8 mouse cellular contexts compared by ENCODE assay signal in the genomic region with DNA sequence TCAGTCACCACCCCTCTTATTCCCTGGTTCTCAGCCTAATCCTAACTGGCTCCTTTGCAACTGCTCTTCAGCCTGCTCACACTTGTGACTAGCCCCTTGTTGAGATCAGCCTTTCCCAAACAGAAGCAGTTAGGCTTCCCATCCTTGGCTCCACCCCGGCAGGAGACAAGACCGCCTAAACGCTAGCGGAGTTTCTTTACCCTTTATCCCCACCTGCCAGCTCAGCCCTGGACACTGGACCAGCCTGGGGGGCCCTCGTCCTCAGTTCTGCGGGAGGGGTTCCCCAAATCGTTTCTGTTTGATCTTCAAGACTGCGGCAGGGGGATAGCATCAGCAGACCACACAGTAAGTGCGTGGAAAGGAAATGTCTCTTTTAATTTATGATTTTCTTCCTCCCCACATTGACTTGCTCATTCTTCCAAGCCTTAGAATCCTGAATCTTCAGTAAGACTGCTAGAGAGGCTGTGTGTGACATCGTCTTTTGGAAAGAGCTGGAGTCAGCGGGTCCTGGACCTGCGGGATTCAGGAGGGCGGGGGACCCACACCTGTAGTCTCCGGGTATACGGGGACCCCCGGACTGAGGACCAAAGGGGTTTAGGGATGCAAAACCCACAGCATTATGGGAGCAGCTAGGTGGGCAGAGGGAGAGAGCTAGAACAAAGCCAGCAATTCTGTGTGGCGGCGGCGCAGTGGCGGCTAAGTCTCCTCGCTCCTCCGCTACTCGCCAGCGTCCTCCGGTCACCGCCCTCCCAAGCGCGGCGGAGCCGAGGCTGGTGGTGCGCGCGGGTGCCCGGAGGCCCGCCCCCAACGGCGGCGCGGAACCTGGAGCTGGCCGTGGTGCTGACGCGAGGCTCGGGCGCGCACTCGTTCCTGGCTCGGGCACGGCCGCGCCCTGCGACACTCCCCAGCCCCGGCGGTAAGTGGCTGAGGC. TPM values are rescaled to one million over a fixed set of nuclear protein-coding genes. Genes with fewer than 3 reads are reported as not detected.
A peak's percentile ranks its signal among the peaks of the same experiment; 100 is the strongest.
DNase-seq lines count a peak whose midpoint lies in the region; ATAC-seq and TF ChIP-seq lines count a peak whose summit lies in the region.

Gene Amer3 (plus strand): TSS at position 807 of the 931 bp plus-strand sequence.

- POLR2A ChIA-PET in Patski (lab: Charles Lee) = interaction anchor here (0.6 kb wide), 1 partner anchor 15 kb away, joined by 3 read pairs; no protein-coding TSS in a partner anchor

- H3K4me3 ChIP-seq in forebrain, embryonic 16.5 days (replicated peaks; ENCODE audit: low read length) = peak within 1 kb of the TSS; percentile 76
- peak within 1 kb of the TSS; percentile 52 for H3K4me3 ChIP-seq in hindbrain, postnatal 0 days (ENCODE audit: low read length)
- H3K4me3 ChIP-seq in left cerebral cortex, adult 2 months = peak within 1 kb of the TSS; percentile 59

- H3K9me3 ChIP-seq in forebrain, embryonic 16.5 days (ENCODE audit: control insufficient read depth, low read length) = no peaks in the 10 kb centered on the region
- H3K9me3 ChIP-seq in hindbrain, postnatal 0 days (ENCODE audit: low read length) = no peaks in the 10 kb centered on the region

- CTCF ChIA-PET in Patski (lab: Charles Lee) = no interaction called here

- no peaks in the 10 kb centered on the region for H3K36me3 ChIP-seq in forebrain, embryonic 16.5 days (ENCODE audit: control insufficient read depth, insufficient read depth)
- H3K36me3 ChIP-seq in hindbrain, postnatal 0 days (ENCODE audit: insufficient read depth, low read length) = no peaks in the 10 kb centered on the region

- no peak for TF ChIP-seq CTCF in Patski (IDR thresholded peaks at IDR 0.05)
- TF ChIP-seq CTCF in hindbrain, postnatal 0 days (IDR thresholded peaks at IDR 0.05; ENCODE audit: low read depth) = no peak
- TF ChIP-seq CTCF in left cerebral cortex, adult 2 months (IDR thresholded peaks at IDR 0.05) = no peak

- peak within 1 kb of the TSS; percentile 89 for H3K27ac ChIP-seq in forebrain, embryonic 16.5 days (ENCODE audit: low read length)
- peak within 1 kb of the TSS; percentile 89 for H3K27ac ChIP-seq in hindbrain, postnatal 0 days
- H3K27ac ChIP-seq in left cerebral cortex, adult 2 months = peak within 1 kb of the TSS; percentile 92

- H3K4me2 ChIP-seq in forebrain, embryonic 16.5 days (ENCODE audit: low read length) = peak within 1 kb of the TSS; percentile 82
- H3K4me2 ChIP-seq in hindbrain, postnatal 0 days (ENCODE audit: low read depth, low read length) = peak within 1 kb of the TSS; percentile 75

- intact Hi-C loops in left cerebral cortex, adult 2 months (cut with DNase I) = no loop called here

- peaks cover 23% of the 10 kb centered on the region for H3K4me1 ChIP-seq in forebrain, embryonic 16.5 days (replicated peaks; ENCODE audit: control insufficient read depth, insufficient read depth, low read length)
- peaks cover 12% of the 10 kb centered on the region for H3K4me1 ChIP-seq in hindbrain, postnatal 0 days (ENCODE audit: insufficient read depth, low read length)

- H3K9ac ChIP-seq in forebrain, embryonic 16.5 days (replicated peaks; ENCODE audit: low read depth, low read length) = peak within 1 kb of the TSS; percentile 89
- peak within 1 kb of the TSS; percentile 62 for H3K9ac ChIP-seq in hindbrain, postnatal 0 days (replicated peaks; ENCODE audit: low read length)

- WGBS in forebrain, embryonic 16.5 days = under 1% methylated on average over 53 of the region's 53 CpGs
- WGBS in hindbrain, postnatal 0 days = under 1% methylated on average over 52 of the region's 53 CpGs

- peak; percentile 54 for ATAC-seq in Patski
- peak; percentile 89 for ATAC-seq in forebrain, embryonic 16.5 days
- peak; percentile 89 for ATAC-seq in hindbrain, postnatal 0 days

- no peak for DNase-seq in Patski (ENCODE audit: low read depth, low spot score)
- DNase-seq in cerebellum, adult 11 months = peak; percentile 90
- peak; percentile 92 for DNase-seq in hindbrain, postnatal 0 days (ENCODE audit: low spot score)
- DNase-seq in left cerebral cortex, adult 2 months (ENCODE audit: extremely low spot score in 1 of 2, low spot score in 2 of 2) = peak; percentile 85 to 86
- peak; percentile 50 for DNase-seq in lung, postnatal 36 days
- peak; percentile 42 for DNase-seq in retina, postnatal 7 days (ENCODE audit: low read depth, low spot score)
- DNase-seq in urinary bladder, postnatal 25 days (ENCODE audit: low spot score) = peak; percentile 70

- in situ Hi-C loops in Patski (cut with MboI; ENCODE audit: low pct_unique_long_range_greater_than_20kb) = no loop called here

- peaks cover 39% of the 10 kb centered on the region for H3K27me3 ChIP-seq in Patski
- H3K27me3 ChIP-seq in forebrain, embryonic 16.5 days (replicated peaks; ENCODE audit: control insufficient read depth, insufficient read depth, low read length) = 0 out of 2 replicates have a peak, but pooled peaks cover 5% of the 10 kb centered on the region
- no peaks in the 10 kb centered on the region; the same call in 1 of the 2 replicates for H3K27me3 ChIP-seq in hindbrain, postnatal 0 days (ENCODE audit: insufficient read depth, low read length)

RNA-seq across cellular contexts. Expression of gene Amer3, which starts in this region (rescaled TPM):
- polyA plus RNA-seq in Patski (2021) = not detected
- 30.0 and 33.5 TPM in 2 replicates for polyA plus RNA-seq in forebrain, embryonic 16.5 days (2015; fragmentation: Nextera tagmentation; extraction: Ambion mirVana)
- 51.5 and 55.3 TPM in 2 replicates for total RNA-seq in hindbrain, postnatal 0 days (2014; rRNA removed)
- 15.4 and 18.2 TPM in 2 replicates for polyA plus RNA-seq in hindbrain, postnatal 0 days (2015; fragmentation: Nextera tagmentation; extraction: Ambion mirVana)
- 10 to 100 TPM; 25.2 to 28.5 TPM for total RNA-seq in left cerebral cortex, adult 2 months (2021)

Comparison
In these comparisons a context has a peak if more than half of its experiments do, and no peak if none do; other contexts are left out.
1. RNA of gene Amer3 (polyA plus RNA-seq): 30.0 to 33.5 TPM in forebrain, embryonic 16.5 days and 15.4 to 18.2 TPM in hindbrain, postnatal 0 days; not detected in Patski (single experiment); every median in the first group is over 10 times any median in the second.
2. Peak in ATAC-seq in Patski; RNA of the gene not detected or under 1 TPM.
3. Peak in every context shown above with its lines, with median percentiles within 50 percentile points of each other: ATAC-seq, H3K27ac ChIP-seq and H3K4me3 ChIP-seq.